Mouse (Mus musculus): Measurements from ENCODE around the gene Lyve1.
A peak's percentile ranks its signal among the peaks of the same experiment; 100 is the strongest.

Gene Lyve1

DNA sequence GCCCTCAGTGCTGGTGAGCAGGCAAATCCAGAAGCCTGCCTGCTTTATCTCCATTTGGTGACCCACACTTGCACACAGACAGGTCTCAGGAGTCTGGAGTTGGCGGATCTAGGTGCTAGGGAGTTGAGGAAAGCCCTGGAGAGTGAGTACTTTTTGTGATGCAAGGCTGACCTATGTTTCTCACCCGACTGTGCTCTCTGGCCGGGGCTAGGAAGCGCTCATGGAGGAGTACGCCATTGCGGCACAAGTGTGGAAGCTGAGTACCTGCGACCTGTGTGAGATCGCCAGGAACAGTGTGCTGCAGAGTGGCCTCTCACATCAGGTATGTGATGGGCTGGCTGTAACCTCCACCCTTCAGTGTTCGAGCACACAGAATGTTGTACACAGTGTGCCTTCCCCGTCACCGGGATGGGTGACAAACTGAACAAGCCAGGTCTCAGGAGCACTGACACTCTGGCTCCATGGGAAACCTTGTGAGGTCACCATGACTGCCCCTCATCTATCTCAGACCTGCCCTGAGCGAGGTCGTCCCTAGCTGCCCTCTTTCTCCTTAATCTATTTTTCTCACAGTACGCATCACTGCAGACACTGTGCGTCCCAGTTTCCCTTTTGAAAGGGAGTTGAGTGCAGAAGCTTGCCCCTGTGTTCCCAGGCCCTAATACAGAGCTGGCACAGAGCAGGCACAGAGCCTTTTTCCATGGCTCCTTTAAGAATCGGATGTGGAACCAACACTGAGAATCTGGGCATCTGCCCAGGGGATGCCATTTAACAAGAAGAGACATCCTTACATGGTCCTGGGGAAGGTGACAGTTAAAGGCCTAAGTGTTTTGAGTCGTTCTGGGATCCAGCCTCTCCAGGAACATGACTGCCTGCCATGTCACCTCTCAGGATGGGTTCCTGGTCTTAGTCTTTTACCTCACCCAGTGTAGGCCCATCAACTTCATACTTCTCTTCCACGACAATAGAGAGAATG, 53.2 kb downstream of the Lyve1 start:
- no peak for DNase-seq (ENCODE audit: low read depth, low spot score)

DNA sequence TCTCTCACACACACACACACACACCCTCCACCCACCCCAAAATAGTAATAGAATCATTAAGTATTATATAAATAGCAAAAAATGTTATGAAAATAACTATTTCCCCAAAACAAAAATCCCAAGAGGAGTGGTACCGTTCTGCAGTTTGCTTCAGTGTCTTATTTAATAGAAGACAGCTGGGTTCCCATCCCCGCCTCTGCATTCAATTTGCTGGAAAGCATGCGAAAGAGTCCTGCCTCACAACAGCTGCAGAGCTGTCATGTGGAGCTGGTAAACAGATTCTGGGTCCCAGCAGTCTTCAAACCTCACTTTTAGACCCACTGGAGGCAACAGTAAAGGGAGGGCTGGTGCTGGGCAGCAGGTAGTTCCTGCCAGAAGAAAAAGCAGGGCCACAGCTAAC, 54.1 kb downstream of the Lyve1 start:
- no peak for DNase-seq (ENCODE audit: low read depth, low spot score)

DNA sequence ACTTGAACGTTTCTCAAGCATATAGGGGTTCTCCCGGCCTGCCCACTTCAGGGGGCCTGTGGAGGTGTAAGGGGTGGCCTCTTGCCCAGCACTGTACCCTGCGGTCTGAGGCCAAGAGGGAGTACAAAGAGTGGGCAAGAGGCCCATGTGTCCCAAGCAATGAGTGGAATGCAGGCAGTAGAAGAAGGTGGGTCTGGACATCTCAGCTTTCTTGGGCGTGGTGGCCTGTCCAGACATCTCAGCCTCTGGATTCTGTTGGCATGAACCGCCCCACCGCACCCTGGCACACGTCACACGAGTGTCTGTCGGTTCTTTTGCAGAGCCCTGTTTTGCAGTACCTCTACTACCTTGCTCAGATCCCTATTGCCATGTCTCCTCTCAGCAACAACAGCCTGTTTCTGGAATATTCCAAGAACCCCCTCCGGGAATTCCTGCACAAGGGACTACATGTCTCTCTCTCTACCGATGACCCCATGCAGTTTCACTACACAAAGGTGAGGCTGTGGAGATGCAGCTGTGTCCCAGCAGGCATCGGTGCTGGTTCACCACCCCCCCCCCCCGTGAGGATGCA, 55.5 kb downstream of the Lyve1 start:
- no peak for DNase-seq (ENCODE audit: low read depth, low spot score)

DNA sequence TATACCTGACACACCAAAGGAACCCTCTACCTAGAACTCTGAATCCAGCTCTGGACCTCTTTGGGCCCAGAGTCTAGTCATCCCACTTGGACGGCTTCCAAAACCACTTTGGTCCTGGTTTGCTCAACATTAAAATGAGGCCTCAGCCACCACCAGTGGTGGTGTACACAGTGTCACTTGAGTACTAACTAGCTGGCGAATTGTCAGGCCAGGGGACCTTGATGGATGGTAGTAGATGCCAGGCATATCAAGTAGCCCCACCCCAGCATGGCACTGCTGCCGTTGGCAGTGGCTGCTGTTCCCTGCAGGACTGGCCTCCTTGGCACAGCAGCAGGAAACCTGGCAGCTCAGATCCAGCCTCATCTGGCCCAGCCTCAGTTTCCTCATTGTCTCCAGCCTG, 58.8 kb downstream of the Lyve1 start:
- DNase-seq (ENCODE audit: low read depth, low spot score), result no peak

DNA sequence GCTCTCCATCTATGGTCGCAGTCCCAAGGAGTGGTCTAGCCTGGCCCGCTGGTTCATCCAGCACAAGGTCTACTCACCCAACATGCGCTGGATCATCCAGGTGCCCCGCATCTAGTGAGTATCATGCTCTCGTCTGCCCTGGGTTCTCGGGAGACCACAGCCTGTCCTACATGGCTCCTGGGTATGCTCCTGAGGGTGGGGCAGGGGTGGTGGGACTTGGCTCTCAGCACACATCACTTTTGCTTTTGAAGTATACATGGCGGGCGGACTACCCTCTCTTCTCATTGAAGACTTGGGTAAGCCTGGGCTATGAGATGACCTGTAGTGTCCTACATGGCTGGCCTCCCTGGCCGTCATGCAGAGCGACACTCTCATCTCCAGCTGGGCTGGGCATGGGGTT, 59.9 kb downstream of the Lyve1 start:
- DNase-seq (ENCODE audit: low read depth, low spot score), result no peak

DNA sequence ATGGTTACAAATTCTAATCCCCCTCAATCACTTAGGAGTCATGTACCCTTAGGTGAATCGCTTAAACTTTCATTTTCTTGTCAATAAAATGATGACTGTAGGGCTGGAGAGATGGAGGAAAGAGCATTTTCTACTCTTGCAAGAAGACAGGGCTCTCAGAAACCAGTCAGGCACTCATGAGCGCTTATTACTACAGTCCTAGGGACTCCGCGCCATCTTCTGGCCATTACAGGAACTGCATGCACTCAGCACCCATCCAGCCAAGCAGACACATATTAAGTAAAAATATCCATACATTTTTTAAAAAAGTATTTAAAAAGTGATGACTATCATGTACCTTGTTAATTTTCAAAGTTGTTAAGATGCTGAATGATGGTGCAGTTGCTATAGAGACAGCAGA, 62.0 kb downstream of the Lyve1 start:
- peak; percentile 54 for DNase-seq (ENCODE audit: low read depth, low spot score)
